Mouse (Mus musculus) urinary bladder, adult 18-20 months (tissue): ENCODE data around the gene 4930469K13Rik.
"Not testable (repeated sequence)": the region's sequence is repeated elsewhere in the genome, so short reads cannot be mapped to it uniquely, and the experiment has no call there.

Source experiments
- DNase-seq, 2 experiments: peaks; one replicate each; pipeline ENCODE4 v3.0.0; 2022; ENCODE audit warnings: low spot score in 2 of 2, mixed read lengths in 2 of 2

4930469K13Rik gene

DNA sequence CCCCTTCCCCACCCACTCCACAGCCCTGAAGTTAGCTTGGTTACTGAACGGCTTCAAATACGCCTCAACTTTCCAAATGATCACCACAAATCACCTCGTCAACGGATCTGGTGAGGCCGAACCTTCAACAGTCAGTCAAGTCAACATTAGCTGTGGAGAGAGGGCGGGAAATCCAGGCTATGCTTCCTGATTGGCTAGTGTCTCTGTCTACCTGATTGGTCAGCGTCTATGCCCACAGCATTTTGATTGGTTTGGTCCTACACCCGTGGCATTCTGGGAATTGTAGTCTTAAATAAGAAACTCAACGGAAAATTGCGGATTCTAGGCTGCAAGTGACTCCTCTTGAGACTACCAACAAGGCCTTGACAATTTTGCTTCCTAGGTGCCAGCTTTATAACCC, at the start of gene 4930469K13Rik:
Gene 4930469K13Rik, minus strand, starts transcription at position 133 of the 400 bp plus-strand sequence.
- no peak for DNase-seq

DNA sequence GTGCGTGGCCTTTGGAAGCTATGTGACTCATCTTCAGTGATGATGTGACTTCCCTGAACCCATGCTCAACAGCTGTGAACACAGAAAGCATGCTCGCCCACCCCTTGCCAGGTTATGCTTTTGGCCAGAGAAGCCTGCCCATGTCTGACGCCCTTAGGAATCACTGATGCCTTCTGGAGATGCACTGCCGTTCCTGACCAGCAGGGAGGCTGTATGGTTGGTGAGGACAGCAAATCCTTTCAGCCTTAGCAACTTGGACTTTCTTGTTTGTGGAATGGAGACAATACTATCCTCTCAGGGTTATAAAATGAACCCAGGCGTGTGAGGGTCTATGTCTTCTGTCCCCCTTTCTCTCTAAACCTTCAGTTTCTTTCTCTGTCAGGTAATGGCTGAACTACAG, 48.6 kb upstream of the 4930469K13Rik start:
- DNase-seq: no peak

DNA sequence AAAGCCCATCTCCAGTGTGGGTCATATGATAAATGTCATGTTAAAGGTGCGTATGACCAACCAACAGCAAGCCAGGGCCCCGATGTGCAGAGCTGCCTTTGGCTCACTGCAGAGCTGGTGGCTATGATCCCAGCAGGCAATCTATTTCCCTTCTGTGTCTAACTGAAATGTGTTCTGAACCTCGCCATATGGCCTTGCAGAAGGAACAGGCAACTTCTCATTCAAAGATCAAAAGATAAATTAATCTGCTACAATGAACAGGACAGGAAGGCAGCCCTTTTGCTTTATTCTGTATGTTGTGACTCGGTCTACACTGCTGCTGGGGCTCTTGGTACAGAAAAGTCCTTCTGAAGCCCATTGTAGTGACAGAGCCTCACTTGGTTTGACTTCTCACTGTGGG, 46.1 kb upstream of the 4930469K13Rik start:
- no peak for DNase-seq

DNA sequence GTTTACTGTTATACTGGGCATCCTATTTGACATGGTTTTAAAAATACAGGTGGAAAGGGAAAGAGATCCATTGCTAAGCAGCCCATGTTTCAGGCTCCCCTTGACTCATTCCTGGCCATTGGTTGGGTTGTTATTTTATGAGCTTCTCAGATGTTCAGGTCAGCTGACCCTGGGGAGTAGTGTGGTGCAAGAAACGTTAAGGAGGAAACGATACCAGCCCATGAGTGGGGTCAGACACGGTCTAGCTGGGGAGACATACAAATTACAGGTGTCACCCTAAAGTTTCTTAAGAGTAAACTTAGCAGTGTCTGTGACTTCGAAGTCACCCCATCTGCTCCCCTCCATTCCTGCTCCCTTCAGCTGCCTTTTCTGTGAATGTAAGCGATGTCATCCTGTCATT, 45.6 kb upstream of the 4930469K13Rik start:
- DNase-seq: no peak

DNA sequence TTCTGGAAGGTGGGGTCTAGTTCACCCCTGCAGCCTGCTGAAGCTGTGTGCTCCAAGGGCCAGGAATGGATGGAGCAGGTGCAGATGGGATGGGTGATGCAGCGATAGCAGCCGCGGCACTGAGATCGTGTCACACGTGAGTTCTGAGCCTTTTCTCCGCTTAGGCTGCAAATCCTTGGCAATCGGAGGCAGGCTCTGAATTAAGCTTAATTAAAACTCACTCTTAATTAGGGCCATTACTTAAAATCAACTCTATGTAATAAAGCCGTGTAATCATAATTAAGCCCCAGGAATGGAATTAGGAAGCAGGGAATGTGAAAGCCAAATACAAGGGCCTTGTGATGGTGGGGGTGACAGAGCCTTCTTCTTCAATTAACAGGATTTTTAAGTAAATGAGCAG, 40.9 kb upstream of the 4930469K13Rik start:
- DNase-seq: no peak

DNA sequence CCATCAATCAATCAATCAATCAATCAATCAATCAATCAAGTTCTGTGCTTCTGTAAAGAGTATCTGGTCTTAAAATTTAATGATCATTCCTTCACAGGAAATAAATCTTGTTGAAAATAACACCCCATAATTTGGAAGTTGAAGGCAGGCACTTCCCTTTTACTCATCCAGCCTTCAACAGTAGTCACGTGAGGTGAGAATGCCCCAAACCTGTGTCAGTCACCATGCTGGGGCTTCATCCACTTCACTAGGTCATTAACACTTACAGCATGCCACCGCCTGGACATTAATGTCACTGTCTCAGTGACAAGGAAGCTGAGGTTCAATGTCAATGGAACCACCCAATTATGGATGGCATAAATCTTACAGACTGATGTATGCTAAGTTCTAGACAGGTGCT, 30.1 kb upstream of the 4930469K13Rik start:
- DNase-seq: no peak

DNA sequence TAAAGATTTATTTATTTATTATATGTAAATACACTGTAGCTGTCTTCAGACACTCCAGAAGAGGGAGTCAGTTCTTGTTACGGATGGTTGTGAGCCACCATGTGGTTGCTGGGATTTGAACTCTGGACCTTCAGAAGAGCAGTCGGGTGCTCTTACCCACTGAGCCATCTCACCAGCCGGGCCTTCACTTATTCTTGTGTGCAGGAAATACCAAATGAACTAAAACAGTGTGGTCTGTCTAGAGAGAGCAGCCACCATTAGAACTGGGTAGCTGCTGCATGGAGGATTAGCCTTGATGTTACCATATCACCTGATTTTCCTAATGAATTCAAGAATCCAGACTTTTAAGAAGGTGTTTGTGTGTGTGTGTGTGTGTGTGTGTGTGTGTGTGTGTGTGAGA, 27.4 kb upstream of the 4930469K13Rik start:
- DNase-seq: not testable (repeated sequence)

DNA sequence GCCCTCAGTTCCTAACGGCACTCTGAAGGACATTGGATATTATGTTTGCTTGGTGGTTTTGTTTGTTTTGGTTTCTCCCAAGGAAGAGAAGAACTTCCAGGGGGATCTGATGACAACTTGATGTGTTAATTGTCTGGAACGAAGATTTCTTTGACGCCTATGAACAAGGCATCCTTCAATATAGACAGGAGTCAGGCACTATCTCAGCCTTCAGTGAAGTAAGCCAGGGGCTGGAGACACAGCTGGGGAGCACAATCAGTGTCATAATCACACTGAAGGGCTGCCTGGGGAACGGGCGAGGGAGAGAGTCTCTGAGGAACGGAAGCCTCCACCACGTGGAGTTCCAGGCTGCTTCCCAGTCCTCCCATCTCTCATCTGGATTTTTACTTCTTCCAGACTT, 26.5 kb upstream of the 4930469K13Rik start:
- no peak for DNase-seq

DNA sequence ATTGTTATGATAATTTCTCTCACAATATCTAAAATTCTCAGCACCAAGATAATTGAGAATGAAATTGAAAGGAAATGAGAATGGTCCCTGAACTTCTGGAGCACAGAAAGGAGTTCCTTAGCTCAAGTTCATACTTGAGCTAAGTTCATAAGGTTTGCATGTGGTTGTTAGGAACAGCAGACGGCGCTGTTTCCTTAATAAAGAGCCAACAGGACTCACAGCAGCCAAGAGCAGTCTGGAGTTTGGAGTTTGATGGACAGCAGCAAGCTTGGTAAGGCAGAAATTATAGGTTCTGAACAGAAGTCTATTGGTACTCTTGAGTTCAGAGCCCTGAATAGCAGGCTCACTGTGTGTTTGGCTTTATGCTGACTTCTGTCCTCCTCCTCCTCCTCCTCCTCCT, 24.8 kb upstream of the 4930469K13Rik start:
- DNase-seq: no peak

DNA sequence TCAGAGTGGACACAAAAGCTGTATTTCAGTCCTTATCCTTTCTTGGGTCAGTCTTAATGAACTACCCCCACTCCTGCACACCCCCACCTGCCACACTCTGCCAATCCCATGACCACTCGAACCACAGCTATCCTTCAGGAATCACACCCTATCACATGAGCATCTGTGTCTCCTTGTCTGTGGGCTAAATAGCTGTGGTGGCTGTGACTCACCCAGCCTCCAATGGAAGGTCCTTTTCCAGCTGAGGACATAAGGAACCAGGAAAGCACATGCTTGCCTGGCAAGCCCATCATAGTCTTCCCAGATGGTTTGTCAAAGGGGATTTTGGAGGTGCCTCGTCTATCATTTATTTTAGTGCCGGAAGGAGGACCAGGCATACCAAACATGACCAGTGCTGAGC, 20.0 kb upstream of the 4930469K13Rik start:
- DNase-seq: no peak

DNA sequence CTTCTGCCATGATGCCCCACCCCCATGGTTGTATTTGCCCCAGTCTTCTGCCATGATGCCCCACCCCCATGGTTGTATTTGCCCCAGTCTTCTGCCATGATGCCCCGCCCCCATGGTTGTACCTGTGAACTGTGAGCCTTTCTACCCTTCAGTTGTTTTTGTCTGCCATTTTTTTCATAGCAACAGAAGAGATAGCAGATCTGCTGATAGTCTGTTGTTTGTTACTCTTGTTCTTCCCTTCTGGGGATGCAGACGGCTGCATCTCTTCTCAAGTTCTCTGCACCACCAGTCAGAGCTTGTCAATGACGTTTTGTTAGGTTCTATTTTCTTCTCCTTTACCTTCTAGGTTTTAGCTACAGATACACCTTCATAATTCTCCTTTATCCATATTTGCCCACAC, 19.2 kb upstream of the 4930469K13Rik start:
- DNase-seq: no peak

DNA sequence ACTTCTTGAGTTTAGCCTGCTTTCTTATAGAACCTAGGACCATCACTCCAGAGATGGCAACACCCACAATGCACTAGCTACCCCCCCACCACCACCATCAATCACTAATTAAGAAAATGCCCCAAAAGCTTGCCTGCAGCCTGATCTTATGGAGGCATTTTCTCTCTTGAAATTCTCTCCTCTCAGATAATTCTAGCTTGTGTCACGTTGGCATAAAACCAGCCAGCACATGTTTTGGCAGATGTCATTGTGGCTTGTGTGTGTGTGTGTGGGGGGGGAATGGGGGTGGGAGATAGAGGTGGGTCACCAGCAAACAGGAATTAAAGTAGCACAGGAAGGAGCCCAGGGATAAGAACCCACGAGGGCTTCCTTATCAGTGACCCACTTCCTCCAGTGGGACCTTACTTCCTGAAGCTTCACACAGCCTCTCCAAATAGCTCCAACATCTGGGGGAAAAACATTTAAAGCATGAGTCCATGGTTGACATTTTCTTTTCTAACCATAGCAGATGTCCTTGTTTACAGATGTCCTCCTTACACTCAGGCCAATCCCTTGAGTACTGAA, 18.3 kb upstream of the 4930469K13Rik start:
- no peak for DNase-seq

DNA sequence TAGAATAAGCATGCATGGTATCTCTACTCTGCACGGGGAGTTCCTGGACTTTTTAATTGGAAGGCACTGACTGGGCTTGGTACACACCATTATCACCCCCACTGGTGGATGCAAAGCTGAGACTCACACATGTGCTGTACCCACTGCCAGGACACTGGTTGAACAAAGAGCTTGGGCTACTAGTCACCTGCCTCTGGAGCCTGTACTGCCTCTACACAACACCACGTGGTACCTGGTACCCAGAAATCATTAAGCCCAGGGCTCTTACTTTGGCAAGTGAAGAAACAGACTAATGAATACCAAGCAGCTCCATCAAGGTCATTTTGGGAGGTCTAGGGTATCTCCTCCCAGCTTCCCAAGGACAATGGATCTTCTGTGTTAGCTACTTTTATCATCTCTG, 15.4 kb upstream of the 4930469K13Rik start:
- DNase-seq: no peak

DNA sequence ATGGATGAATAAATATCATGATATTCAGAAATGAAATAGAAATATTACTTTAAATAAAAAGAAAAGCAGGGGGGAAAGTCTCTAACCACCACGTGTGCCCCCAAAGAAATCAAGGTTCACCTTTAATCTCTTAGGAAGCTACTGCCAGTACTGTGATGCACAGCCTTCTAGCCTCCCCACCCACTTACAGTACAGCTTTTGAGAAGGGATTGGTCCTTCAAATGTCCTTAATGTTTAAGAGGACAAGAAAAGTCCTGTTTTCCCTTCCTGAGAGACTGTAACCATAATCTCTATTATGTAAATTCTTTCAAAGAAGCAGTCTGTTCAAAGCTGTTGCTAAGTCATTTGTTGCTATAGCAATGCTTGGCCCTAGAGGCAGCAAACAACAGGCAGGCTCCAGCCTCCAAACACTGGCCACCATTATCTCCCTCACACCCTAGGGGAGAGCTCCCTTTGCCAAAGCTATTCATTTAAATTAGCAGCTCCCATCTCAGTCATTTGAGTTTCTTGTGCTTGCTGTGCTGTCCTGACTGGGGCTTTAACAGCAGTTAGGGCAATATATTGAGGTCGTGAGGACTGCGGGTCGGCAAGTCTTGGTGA, 14.5 kb upstream of the 4930469K13Rik start:
- DNase-seq: no peak

DNA sequence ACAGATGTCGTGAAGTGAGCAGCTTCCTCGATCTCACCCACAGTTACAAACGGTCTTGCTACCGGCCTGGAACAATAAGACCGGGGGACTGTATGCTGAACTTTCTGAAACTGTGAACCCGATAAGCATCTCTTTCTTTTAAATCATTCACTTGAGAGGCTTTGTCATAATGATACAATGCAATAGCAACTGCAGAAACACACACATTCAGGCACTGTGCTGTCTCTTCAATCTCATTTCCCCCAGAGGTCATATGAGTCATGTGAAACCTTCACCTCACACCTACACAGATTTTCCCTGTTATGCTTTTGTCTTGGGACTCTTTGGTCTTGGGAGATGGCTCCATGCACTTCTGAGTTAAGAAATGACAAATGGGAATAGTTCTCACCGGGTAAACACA, 13.6 kb upstream of the 4930469K13Rik start:
- DNase-seq: no peak

DNA sequence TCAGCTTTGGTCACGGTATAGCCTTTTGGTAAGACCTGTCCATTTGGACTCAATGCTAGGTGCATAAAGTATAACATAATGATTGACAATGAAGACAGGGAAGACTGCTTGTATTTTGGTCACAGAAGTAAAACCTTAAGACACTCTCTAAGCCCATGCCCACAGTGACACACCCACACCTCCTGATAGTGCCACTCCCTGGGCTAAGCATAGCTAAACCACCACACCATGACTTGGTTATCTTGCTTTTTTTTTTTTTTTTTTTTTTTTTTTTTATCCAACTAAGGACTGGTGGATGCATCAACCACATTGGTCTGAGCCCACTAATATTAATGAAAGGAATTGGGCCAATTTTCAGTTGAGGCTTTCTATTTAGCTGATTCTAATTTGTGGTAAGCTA, 10.9 kb upstream of the 4930469K13Rik start:
- no peak for DNase-seq

DNA sequence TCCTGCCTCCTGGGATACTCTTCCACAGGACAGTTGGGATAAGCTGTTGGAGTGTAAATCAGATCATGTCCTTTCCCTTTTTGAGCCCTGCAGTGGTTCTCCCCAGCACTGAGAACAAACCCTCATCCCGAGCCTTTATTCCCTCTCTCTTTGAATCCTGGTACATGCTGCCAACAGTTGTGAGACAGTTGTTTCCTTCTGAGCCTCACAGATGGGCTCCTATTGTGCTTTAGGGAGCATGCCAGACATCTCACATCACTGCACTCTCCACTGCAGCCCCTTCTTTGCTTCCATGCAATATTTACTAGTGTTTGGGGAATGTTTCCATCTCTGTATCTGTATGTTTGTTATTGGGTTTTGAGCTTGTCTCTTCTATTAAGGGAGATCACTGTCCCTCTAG, 6.6 kb upstream of the 4930469K13Rik start:
- DNase-seq: no peak

DNA sequence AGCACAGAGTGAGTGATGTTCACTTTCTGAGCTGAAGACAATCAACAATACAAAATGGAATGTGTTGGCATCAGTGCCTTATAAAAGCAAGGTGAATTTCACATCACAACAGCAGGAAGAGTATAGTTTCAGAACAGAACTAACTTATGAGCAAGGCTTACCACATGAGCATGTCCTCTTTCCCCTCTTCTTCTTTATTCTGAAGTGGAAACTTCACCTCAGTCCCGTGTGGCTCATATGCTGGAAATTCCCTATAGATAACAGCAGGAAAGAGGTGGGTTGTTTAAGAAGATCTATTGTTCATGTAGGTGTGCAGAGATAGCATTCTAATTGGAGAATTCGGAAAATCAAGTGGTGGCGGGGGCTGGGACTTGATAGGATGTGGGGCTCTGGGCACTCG, 3.5 kb upstream of the 4930469K13Rik start:
- no peak for DNase-seq

DNA sequence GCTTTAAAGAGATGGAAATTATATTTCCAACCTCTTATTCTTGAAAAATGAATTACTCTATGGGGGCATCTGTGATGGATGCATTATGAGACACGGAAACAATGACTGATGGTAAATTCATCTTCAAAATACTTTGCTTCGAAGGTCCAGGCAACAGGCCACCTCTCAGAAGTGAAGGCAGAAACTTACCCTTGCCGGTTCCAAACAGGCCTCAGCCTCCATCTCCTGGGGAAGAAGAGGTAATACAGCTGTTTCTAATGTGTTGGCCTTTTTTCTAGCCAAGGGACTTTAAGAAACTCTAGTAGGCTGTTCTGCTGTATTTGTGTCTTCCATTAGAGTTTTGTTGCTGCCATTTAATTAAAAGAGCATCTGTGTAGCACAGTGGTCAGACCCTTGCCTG, 11.3 kb downstream of the 4930469K13Rik start:
- DNase-seq: no peak

DNA sequence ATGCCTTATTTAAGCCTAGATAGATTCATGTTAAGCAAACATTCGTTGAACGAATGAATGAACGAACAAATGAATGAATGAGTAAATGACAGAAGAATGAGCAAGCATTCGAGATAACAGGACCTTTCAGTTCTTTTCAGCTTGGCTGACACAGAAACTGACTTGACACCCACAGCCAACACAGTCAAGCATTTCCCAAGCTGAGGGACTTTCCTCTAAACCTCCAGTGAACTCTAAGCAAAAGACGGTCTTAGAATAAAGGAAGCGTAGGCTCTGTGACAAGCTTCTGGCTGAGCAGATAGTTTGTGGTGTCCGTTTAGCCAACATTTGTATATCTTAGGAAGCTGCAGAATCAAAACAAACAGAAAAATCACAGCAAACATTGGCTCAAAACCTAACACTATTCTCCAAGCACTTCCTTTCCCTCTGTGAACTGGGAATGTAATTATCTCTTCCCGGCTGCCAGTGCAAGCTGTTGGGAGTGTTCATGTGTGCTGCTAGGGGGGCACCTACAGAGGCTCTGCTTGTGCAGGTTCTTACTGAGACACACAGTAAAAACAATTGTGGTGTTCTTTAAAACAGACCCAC, 12.1 kb downstream of the 4930469K13Rik start:
- DNase-seq: no peak

DNA sequence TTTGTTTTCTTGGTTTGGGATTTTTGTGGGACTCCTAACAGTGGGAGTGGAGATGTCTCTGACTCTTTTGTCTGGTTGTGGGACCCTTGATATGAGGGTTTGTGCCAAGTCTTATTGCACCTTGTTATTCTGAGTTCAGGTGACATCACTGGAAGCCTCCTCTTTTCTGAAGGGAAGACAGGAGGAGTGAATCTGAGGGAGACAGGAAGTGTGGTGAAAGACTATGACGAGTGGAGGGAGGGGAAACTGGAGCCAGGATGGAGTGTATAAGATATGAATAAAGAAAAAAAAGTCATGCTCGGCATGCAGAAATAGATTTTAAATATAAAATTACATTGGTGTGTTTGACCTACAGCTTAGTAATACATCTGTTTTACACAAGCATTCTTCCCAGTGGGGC, 13.7 kb downstream of the 4930469K13Rik start:
- DNase-seq: no peak

DNA sequence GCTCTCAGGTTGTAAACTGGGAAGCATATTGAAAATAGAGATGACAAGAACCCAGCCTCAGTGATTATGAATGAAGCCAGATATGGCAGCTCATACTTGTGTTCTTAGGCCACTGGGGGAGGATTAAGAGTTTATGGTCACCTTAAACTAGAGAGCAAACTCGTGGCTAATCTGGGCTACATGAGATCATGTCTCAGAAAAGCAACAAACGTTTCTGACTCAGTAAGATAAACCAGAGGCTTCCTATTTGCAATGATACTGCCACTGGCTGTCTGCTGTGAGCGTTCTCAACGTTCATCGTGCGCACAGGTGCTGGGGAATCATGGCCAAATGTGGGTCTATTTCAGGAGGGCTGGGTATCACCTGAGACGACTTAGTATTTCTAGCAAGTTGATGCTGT, 14.6 kb downstream of the 4930469K13Rik start:
- no peak for DNase-seq

DNA sequence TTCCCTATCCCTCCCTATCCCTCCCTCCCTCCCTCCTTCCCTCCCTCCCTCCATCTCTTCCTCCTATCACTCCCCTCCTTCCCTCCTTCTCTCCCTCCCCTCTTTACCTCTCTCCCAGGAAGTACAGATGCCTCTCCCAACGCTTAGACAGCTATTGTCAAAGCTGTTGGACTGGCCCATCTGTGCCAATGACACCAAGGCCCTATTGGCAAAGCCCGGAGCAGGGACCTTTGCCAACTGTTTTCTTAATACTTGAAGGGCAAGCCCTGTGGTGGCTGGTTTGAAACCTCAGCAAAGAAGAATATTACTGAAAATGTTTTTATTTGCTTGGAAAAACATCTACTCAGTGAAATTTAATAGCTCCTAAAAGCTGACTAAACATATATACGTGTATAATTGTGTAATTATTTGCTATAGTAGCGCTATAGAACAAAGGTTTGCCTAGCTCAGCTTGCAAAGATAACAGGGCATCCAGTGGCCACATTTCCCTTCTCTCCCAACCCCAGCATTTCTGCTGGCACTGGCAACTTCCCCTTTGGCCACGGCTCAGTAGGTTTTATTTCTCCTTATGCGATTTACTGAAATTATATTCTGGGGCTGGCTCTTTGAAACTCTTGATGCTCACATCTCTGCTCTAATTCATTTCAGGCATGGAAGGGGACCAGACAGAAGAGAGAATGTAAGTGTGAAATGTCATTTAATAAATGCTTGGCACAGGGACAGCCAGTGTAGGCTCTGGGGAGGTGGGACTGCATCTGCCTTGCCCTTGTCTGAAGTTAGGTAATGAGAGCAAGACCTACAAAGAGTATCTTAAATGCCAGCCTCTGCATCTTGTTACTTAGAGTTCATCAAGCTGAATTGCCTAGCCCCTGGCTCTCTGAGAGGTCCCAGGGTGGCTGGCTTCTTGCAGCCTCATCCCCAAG, 18.6 kb downstream of the 4930469K13Rik start:
- DNase-seq: no peak
